Mouse (Mus musculus) cerebellum, adult 9-10 months (tissue): ENCODE data around the gene Cdc42ep1.
"Not testable (repeated sequence)": the region's sequence is repeated elsewhere in the genome, so short reads cannot be mapped to it uniquely, and the experiment has no call there.

Experiments
- DNase-seq: peaks from one replicate; pipeline ENCODE4 v3.0.0; 2022

Cdc42ep1 gene

GRCm38 (mm10) chr15:78830742-78831719 is 11.4 kb upstream of the Cdc42ep1 start:
- DNase-seq, result no peak

DNA sequence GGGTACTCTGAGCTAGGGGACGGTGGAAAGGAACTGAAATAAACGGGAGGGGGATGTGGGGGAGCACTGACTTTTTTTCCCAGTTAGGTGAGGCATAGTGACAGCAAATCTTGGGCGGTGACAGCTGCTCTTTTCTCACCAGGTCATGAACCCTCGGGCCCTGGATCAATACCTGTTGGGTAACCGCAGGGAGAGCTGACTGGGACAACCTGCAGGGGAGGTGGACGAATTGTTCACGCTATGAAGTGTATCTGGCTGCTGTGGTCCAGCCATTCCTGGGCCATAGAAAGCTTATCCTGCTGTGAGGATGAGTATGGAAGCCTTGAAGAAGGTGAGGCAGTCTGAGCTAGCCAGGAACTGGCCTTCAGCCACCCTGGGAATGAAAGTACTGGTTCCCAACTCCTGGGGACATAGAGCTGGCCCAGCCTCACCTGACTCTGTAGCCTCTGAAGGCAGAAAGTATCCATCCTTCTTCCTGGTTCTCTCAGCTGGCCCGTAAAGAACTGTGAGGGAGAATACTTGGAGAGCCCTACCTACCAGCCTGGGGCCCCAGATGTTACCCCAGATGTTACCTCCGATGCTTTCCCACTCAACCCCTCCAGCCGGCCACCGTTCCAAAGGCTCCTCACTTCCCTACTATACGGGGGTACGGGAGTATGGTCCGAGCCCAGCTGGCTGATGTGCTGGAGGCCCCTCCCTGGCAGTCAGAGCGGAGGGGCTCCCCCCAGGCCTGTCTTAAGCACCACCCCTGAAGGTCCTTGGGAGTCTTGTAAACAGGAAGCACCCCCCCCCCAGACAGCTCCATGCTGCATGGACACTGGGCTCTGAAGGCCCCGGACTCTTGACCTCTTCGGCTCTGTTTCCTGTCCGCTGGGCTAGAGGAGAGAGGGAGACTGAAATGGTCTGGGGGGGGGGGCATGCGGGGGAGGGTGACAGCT is 10.4 kb upstream of the Cdc42ep1 start:
- no peak for DNase-seq

- peak; percentile 53 for DNase-seq
These were observed 9.7 kb upstream of the Cdc42ep1 start for GRCm38 (mm10) chr15:78832701-78833123.

DNA sequence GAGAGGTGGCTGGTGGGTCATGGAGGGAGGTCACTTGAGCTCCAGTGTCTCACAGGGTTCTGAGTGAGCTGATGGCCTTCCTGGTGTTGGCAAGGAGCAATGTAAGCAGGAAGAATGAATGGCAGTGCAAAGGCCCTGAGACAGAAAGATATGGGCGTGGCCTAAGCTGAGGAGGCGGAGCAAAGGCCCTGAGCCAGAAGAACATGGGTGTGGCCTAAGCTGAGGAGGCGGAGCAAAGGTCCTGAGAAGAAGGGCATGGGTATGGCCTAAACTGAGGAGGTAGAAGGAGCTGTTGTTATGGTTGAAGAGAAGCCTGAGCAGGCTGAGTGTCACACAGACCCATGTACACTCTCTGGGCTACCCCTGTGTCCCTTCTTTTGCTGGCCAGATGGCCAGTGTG is 8.8 kb upstream of the Cdc42ep1 start:
- DNase-seq, result no peak

GRCm38 (mm10) chr15:78834233-78835005 is 8.0 kb upstream of the Cdc42ep1 start:
- no peak for DNase-seq

DNA sequence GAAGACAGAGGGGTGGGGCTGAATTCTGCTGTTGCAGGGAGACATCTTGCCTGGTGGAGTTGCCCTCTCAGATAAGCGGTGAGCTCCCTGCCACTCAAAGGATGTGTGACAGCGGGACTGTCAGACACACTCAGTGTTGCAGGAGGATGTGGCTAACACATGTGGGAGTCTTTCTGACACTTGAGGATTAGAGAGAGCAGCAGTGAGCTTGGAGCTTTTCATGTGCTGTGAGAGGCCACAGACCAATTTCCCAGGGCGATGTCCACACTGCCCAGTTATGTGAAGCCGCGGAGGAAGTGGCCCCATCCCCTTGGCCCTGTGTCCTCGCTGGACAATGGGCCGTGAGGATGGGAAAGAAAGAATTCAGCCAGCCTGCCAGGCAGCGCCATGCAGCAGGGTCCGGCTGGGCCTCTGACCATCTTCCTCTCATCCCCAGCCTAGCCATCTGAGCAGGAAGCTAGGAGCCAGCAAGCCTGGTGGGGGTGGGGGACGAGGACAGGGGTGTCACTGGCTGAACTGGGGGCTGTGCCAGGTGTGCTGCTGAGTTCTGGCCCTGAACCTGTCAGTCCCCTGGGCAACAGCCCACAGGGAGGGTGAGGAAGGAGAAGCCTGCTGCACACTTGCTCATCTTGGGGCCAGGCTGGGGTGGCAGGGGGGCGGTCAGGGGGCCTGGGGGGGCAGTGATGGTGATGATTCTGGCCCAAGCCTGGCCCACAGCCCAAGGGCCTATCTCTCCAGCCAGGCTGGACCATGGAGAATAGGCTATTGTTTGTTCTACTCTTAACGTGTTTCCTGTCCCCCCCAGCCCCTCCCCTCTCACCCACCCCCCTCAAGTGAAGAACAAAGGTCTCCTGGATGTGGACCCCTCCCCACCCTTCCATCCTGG is 7.0 kb upstream of the Cdc42ep1 start:
- peak; percentile 48 for DNase-seq

DNA sequence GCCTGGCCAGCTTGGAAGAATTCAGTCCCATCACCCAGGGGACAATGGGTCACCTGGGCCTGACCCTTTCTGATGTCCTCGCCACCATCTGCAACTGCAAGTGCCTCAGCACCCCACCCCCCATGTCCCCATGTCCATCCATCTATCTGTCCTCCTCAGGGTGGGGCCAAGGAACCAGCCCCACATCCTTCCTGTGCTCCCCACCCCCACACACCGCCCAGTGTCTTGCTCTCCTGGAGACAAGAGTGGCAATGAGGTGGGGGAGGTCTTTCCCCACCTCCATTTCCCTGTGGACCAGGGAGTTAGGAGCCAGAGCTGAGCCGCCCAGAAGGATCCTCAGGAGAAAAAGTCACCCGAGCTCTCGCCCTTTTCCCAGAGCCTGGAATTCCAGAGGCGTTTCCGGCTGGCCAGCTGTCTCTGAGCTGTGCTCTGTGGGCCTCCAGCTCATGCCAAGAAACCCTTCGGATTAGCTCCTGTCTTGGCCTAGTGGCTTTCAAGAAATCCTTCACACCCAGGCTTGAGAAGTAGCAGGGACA is 6.3 kb upstream of the Cdc42ep1 start:
- DNase-seq, result no peak

GRCm38 (mm10) chr15:78839744-78840143 is 2.7 kb upstream of the Cdc42ep1 start:
- DNase-seq, result no peak

DNA sequence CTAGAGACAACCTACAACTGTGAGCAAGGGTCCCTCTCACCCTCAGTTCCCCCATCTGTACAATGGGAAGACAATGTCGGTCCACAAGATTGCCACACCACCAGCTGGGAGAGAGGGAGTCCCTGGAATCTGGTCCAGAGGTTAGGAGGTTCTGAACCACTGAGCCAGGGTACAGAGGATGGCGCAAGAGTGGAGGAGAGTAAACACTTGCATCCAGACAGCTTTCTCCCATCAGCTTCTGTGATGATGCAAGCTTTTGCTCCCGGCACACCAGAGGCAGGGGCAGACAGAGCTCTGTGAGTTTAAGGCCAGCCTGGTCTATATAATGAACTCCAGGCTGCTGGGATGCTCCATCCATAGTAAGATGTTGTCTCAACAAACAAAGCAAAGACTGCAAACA is 2.2 kb upstream of the Cdc42ep1 start:
- DNase-seq, result no peak

DNA sequence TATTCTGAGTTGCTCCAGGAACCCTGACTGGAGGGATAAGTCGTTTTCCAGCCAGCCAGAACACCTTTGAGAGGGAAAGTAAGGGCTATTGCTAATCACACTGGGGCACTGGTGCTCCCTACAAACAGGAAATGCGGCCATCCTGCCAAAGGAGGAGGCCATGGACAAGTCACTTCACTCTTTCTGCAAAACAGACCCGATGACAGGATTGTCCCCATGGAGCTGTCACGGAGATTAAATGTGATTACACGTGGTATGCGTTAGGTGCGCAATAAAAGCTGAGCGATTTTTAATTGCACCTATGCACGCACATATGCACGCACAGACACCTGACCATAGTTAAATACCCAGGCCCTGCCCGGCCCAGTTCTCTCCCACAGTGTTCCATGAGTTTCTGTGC is 1.7 kb upstream of the Cdc42ep1 start:
- no peak for DNase-seq

- no peak for DNase-seq
These were observed 1.1 kb upstream of the Cdc42ep1 start for GRCm38 (mm10) chr15:78841161-78841790.

GRCm38 (mm10) chr15:78843581-78844469 is 1.4 kb downstream of the Cdc42ep1 start:
- no peak for DNase-seq

DNA sequence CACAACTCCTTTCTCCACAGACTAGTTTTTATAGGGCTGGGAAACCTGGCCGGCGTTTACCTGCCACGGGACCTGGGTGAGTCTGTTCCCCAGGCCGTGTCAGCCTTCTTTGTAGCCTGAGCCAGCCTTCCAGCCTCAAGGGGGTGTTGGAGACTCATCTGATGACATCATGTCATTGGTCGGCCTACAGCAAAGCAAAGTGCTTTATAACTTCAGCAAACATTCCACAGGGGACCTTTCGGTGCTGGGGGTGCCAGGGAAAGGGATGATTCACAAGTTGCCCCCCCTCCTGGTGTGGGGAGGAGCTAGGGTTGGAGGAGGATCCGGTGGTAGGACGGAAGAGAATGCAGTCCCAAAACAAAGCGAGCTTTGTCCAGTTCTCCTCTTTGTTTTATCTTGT is 2.4 kb downstream of the Cdc42ep1 start:
- DNase-seq, result no peak

DNA sequence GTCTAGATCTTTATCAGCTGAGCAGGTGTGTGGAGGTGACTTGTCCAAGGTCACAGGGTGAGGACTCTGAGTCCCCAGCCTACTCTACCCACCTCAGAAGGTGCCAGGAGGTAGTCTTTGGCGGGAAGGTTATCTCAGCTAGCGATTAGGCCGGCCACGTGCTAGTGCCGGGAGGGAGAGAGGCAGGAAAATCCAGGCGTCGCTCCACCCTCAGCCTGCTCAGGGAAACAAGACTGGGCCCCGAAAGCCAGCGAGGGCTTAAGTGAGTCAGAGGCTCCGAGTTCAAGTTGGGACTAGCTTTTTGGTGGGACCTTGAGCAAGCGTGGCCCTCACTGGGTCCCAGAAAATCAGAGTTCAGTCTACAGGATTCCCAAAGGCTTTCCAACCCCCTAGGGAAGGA is 2.9 kb downstream of the Cdc42ep1 start:
- DNase-seq, result no peak

DNA sequence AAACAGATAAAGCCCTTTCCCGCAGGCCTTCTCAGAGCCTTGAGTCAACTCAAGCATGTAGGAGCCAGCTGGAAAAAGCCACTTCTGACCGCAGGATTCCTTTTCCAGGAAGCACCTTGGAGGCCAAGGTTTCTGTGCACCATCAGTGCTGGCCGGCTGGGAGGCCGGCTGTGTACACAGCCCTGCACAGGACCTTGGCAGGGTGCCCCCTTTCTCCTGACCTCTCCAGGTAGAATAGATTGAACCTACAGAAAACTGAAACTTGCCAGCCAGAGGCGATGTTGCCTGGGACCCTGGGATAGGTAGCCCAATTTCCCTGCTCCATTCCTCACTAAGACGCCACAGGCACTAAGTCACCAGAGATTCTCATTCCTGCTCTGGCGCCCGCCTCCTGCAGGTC is 3.4 kb downstream of the Cdc42ep1 start:
- no peak for DNase-seq

DNA sequence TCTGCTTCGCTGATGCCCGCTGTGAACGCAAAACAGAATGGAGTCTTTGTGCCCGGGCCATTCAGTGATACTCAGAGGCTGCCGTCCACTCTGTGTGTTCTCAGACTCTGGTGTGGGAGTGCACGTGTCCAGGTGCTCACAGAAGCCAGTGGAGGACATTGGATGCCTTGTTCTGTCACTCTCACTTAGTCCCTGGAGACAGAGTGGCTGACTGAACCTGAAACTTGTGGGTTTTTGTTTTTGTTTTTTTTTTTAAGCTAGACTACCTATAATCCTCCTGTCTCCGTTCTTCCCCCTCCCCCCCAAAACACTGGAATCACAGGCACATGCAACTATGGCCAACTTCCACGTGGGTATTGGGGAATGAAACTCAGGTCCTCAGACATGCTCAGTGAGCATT is 3.9 kb downstream of the Cdc42ep1 start:
- no peak for DNase-seq

DNA sequence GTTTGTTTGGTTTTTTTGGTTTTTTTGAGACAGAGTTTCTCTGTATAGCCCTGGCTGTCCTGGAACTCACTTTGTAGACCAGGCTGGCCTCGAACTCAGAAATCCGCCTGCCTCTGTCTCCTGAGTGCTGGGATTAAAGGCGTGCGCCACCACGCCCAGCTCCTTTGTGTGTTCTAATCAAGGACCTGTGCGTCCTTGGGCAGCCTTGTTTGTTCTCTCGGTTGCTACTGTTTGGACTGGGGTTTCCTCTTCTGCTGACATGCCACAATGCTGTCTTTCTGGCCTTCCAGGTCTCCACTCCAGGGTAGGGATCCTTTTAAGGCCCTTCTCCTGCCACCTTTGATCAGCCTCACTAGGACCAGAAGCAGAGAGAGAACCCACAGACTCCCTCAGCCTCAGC is 4.4 kb downstream of the Cdc42ep1 start:
- not testable (repeated sequence) for DNase-seq

DNA sequence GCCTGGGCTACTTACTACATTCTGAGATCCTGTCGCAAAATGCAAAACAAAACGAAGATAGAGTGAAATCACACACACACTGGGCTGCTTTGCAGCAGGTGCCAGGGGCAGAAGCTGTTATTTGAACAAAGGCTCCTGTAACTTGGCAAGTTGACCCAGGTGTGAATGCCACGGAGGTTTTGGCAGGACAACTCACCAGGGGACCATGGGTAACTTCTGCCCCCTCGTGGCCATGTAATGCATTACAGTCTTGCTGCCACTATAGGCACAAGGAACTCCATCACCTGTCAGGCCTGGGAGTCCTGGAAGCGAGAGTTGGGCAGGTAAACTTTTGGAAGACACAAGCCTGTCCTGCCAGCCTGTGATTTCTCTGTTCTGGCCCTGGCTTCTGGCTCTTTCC is 6.0 kb downstream of the Cdc42ep1 start:
- peak; percentile 84 for DNase-seq

DNA sequence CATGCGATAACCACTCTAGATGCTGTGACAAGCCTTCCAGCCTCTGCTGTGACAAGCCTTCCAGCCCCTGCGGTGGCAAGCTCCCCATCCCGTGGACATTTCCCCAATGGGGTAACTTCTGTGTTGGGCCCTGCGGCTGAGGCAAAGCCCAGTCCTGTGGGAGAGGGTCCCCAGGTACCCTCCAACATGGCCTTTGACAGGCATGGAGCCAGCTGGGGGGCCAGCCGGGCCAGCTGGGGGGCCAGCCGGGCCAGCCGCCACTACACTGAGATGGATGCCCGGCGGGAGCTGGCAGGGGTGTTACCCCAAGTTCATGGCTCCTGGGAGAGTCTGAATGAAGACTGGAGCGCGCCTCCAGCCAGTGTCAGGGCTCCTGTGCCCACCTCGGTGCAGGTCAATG is 7.1 kb downstream of the Cdc42ep1 start:
- DNase-seq, result no peak
